Mouse (Mus musculus) hindbrain, postnatal 0 days (tissue): Measurements from ENCODE around the gene As3mt. TPM values are rescaled to one million over a fixed set of nuclear protein-coding genes. Genes with fewer than 3 reads are reported as not detected.

ENCODE experiments used
- ATAC-seq: fragments of 200-750 bp; cut with Nextera tagmentation; 2 replicates; pipeline ENCODE4 v1.8.0; 2017; ENCODE audit warnings: mild to moderate bottlenecking, moderate TSS enrichment, moderate library complexity
- DNase-seq: peaks from one replicate; pipeline ENCODE4 v3.0.0-alpha.2; 2015; ENCODE audit warnings: low spot score
- H3K27ac ChIP-seq: fragments of 300-500 bp; sonication (generic); 2 replicates; pipeline ENCODE4 v1.5.1; 2014; ENCODE audit warnings: mild to moderate bottlenecking
- H3K27me3 ChIP-seq: fragments of 300-500 bp; sonication (generic); 2 replicates; pipeline ENCODE4 v1.6.1; 2014; ENCODE audit warnings: low read length, mixed read lengths; ENCODE audit not compliant: insufficient read depth
- H3K36me3 ChIP-seq: fragments of 300-500 bp; sonication (generic); 2 replicates; pipeline ENCODE4 v1.6.1; 2014; ENCODE audit warnings: low read length, mixed read lengths; ENCODE audit not compliant: insufficient read depth
- H3K4me1 ChIP-seq: fragments of 300-500 bp; sonication (generic); 2 replicates; pipeline ENCODE4 v1.6.1; 2014; ENCODE audit warnings: antibody characterized with exemption, low read length, mixed read lengths; ENCODE audit not compliant: insufficient read depth
- H3K4me2 ChIP-seq: fragments of 300-500 bp; sonication (generic); 2 replicates; pipeline ENCODE4 v1.6.1; 2014; ENCODE audit warnings: low read depth, mild to moderate bottlenecking, low read length, moderate library complexity, mixed read lengths
- H3K4me3 ChIP-seq: fragments of 300-500 bp; sonication (generic); 2 replicates; pipeline ENCODE4 v1.5.1; 2014; ENCODE audit warnings: low read length
- H3K9ac ChIP-seq: fragments of 300-500 bp; sonication (generic); replicated peaks from 2 replicates; pipeline ENCODE4 v1.6.1; 2014; ENCODE audit warnings: mild to moderate bottlenecking, low read length, moderate library complexity, mixed read lengths
- H3K9me3 ChIP-seq: fragments of 300-500 bp; sonication (generic); 2 replicates; pipeline ENCODE4 v1.6.1; 2016; ENCODE audit warnings: low read length, mixed read lengths
- CTCF ChIP-seq: IDR thresholded peaks from 2 replicates; pipeline ENCODE4 v1.5.1; 2016; ENCODE audit warnings: antibody characterized with exemption, control low read depth, low read depth
- WGBS: fragments of 180-500 bp; shearing (Covaris S2); extraction: QIAGEN DNeasy Blood & Tissue Kit; methylation state at CpG from one replicate; pipeline ENCODE4 v1.1.7; 2014; 5-methylcytosine and 5-hydroxymethylcytosine counted together
- polyA plus RNA-seq: library from polyadenylated mRNA; unstranded; fragments of >200 nt; fragmentation: Nextera tagmentation; extraction: Ambion mirVana; gene quantifications from 2 replicates; pipeline ENCODE4 v1.2.1, GENCODE M21; 2015
- total RNA-seq: library from RNA; depleted of rRNA; stranded (reverse); fragments of >200 nt; gene quantifications from 2 replicates; pipeline ENCODE4 v1.2.3, GENCODE M21; 2014; rRNA removed

As3mt gene
- total RNA-seq (16.0 and 19.0 TPM in 2 replicates), polyA plus RNA-seq (32.9 and 34.9 TPM in 2 replicates)

GRCm38 (mm10) chr19:46707296-46708151 lies at the start of gene As3mt:
Gene As3mt, plus strand, starts transcription at chr19:46707458.
- ATAC-seq (peak; percentile 82), DNase-seq (peak; percentile 67)
- Histone ChIP-seq H3K9ac (peak within 1 kb of the TSS; percentile 39), H3K4me3 (peak within 1 kb of the TSS; percentile 31), H3K27ac (0 out of 2 replicates have a peak within 1 kb of the TSS, but pooled peaks have one; percentile 34), H3K27me3 (no peaks in the 10 kb centered on the region), H3K9me3 (no peaks in the 10 kb centered on the region), H3K36me3 (no peaks in the 10 kb centered on the region), H3K4me2 (peak within 1 kb of the TSS; percentile 52), H3K4me1 (0 out of 2 replicates have a peak, but pooled peaks cover 7% of the 10 kb centered on the region)
- WGBS: 11% methylated on average over 31 of the region's 31 CpGs
- TF ChIP-seq CTCF: no peak

GRCm38 (mm10) chr19:46658348-46658747 lies 48.9 kb upstream of the As3mt start:
- no peak overlapping the region for H3K27ac ChIP-seq
- peaks cover 26% of the 10 kb centered on the region for H3K36me3 ChIP-seq
- no peak for DNase-seq
- H3K4me2 ChIP-seq: no peak overlapping the region
- H3K9me3 ChIP-seq: no peaks in the 10 kb centered on the region
- no peak overlapping the region for H3K9ac ChIP-seq
- ATAC-seq: no peak
- no peak for TF ChIP-seq CTCF
- no peaks in the 10 kb centered on the region for H3K27me3 ChIP-seq
- no peaks in the 10 kb centered on the region for H3K4me1 ChIP-seq
- WGBS: 96% methylated on average over 7 of the region's 7 CpGs
- H3K4me3 ChIP-seq: no peak overlapping the region

DNA sequence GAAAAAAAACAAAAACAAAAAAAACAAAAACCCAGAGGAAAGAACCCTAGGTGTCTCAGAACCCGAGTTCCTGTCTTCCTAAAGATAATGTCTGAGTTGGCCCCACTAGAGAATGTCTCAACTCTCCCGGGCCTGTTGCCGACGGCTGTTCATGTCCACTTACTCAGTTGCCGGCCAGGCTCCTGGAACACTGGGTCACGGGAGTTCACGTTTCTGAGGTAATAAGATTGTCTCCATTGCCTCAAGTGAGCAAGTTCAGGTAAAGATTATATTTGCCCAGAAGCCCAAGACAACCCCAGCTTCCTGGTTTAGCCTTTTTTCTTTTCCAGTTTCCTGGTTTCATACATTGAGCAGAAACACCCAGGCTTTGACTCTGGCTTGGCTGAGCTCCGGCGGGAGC lies 48.4 kb upstream of the As3mt start:
- DNase-seq (no peak), ATAC-seq (no peak)
- no peak for TF ChIP-seq CTCF
- Histone ChIP-seq H3K4me2 (no peak overlapping the region), H3K9me3 (no peaks in the 10 kb centered on the region), H3K4me1 (no peaks in the 10 kb centered on the region), H3K36me3 (peaks cover 22% of the 10 kb centered on the region), H3K4me3 (no peak overlapping the region), H3K27ac (no peak overlapping the region), H3K9ac (no peak overlapping the region), H3K27me3 (no peaks in the 10 kb centered on the region)
- 87% methylated on average over 9 of the region's 9 CpGs for WGBS

DNA sequence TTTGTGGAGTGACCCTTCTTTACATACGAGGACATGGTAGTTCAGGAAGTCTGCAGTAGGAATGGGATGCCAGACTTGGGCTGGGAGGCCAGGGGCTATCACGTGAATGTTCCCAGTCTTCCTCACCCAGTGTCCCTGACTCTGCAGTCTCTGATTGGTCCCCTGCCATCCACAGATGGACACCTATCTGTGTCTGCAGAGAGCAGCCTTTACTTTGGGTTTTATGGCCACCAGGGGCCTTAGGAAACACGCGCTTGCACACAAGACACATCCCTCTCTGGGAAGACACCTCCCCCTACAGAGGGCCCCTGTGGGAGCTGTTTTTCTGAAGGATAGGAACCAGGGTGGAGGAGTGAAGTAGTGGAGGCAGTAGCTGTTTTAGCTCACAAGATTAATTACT lies 45.7 kb upstream of the As3mt start:
- Histone ChIP-seq H3K9me3 (no peaks in the 10 kb centered on the region), H3K4me3 (no peak overlapping the region), H3K4me2 (no peak overlapping the region), H3K27ac (no peak overlapping the region), H3K36me3 (no peaks in the 10 kb centered on the region), H3K9ac (no peak overlapping the region), H3K4me1 (no peaks in the 10 kb centered on the region), H3K27me3 (no peaks in the 10 kb centered on the region)
- DNase-seq: no peak
- 65% methylated on average over 4 of the region's 4 CpGs for WGBS
- no peak for ATAC-seq
- 0 out of 2 replicates have a peak, but pooled peaks have one; percentile 14 for TF ChIP-seq CTCF

GRCm38 (mm10) chr19:46662214-46662613 lies 45.0 kb upstream of the As3mt start:
- no peak overlapping the region for H3K27ac ChIP-seq
- no peak overlapping the region for H3K4me3 ChIP-seq
- H3K4me1 ChIP-seq: no peaks in the 10 kb centered on the region
- no peak for ATAC-seq
- TF ChIP-seq CTCF: no peak
- WGBS: 89% methylated on average over 8 of the region's 8 CpGs
- DNase-seq: no peak
- no peaks in the 10 kb centered on the region for H3K9me3 ChIP-seq
- H3K9ac ChIP-seq: no peak overlapping the region
- H3K4me2 ChIP-seq: no peak overlapping the region
- H3K27me3 ChIP-seq: no peaks in the 10 kb centered on the region
- no peaks in the 10 kb centered on the region for H3K36me3 ChIP-seq

GRCm38 (mm10) chr19:46662784-46663183 lies 44.5 kb upstream of the As3mt start:
- H3K9ac ChIP-seq: no peak overlapping the region
- TF ChIP-seq CTCF: no peak
- no peak for DNase-seq
- H3K4me3 ChIP-seq: no peak overlapping the region
- no peaks in the 10 kb centered on the region for H3K9me3 ChIP-seq
- H3K4me1 ChIP-seq: no peaks in the 10 kb centered on the region
- H3K27ac ChIP-seq: no peak overlapping the region
- ATAC-seq: no peak
- 77% methylated on average over 6 of the region's 6 CpGs for WGBS
- H3K27me3 ChIP-seq: no peaks in the 10 kb centered on the region
- H3K4me2 ChIP-seq: no peak overlapping the region
- no peaks in the 10 kb centered on the region for H3K36me3 ChIP-seq

GRCm38 (mm10) chr19:46665474-46665873 lies 41.8 kb upstream of the As3mt start:
- H3K4me3 ChIP-seq: no peak overlapping the region
- 44% methylated on average over 7 of the region's 7 CpGs for WGBS
- H3K27ac ChIP-seq: no peak overlapping the region
- H3K4me2 ChIP-seq: no peak overlapping the region
- DNase-seq (peak; percentile 32), ATAC-seq (0 out of 2 replicates have a peak, but pooled peaks have one; percentile 24)
- H3K9ac ChIP-seq: no peak overlapping the region
- H3K27me3 ChIP-seq: no peaks in the 10 kb centered on the region
- TF ChIP-seq CTCF: no peak
- H3K4me1 ChIP-seq: no peaks in the 10 kb centered on the region
- no peaks in the 10 kb centered on the region for H3K9me3 ChIP-seq
- no peaks in the 10 kb centered on the region for H3K36me3 ChIP-seq
